Mouse (Mus musculus): ENCODE measurements around the gene Cpeb4. TPM values are rescaled to one million over a fixed set of nuclear protein-coding genes. Genes with fewer than 3 reads are reported as not detected.

Gene Cpeb4
- polyA plus RNA-seq, 1 experiment = 4.9 TPM

DNA sequence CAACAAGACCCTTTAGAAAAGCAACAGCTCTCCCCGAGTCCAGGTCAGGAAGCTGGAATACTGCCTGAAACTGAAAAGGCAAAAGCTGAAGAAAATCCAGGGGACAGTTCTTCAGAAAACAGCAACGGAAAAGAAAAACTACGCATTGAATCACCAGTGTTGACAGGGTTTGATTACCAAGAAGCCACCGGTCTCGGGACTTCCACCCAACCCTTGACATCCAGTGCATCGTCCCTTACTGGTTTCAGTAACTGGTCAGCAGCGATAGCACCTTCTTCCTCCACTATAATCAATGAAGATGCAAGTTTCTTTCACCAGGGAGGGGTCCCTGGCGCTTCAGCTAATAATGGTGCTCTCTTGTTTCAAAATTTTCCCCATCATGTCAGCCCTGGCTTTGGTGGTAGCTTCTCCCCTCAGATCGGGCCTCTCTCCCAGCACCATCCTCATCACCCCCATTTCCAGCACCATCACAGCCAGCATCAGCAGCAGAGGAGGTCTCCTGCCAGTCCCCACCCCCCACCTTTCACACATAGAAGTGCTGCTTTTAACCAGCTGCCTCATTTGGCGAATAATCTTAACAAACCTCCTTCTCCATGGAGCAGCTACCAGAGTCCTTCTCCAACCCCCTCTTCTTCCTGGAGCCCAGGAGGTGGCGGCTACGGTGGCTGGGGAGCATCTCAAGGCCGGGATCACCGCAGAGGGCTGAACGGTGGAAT is 693 bp downstream of the Cpeb4 start:
- TF ChIP-seq CTCF (IDR thresholded peaks at IDR 0.05; ENCODE audit: extremely low read depth, insufficient read length, insufficient replicate concordance, low read depth, low read length) = no peak
- H3K27ac ChIP-seq (ENCODE audit: insufficient read depth, low read depth, low read length) = no peak overlapping the region
- H3K36me3 ChIP-seq (ENCODE audit: control insufficient read depth, insufficient read depth, low read length) = peaks cover 2% of the 10 kb centered on the region; the same call in 1 of the 2 replicates
- WGBS = 66% methylated on average over 15 of the region's 15 CpGs
- H3K4me3 ChIP-seq (ENCODE audit: low read depth, low read length) = peak overlapping the region; percentile 57
- H3K27me3 ChIP-seq (ENCODE audit: control insufficient read depth, insufficient read depth, low read length) = no peaks in the 10 kb centered on the region
- H3K4me1 ChIP-seq (ENCODE audit: control insufficient read depth, insufficient read depth, insufficient read length, low read length) = peaks cover 4% of the 10 kb centered on the region; the same call in 1 of the 2 replicates

DNA sequence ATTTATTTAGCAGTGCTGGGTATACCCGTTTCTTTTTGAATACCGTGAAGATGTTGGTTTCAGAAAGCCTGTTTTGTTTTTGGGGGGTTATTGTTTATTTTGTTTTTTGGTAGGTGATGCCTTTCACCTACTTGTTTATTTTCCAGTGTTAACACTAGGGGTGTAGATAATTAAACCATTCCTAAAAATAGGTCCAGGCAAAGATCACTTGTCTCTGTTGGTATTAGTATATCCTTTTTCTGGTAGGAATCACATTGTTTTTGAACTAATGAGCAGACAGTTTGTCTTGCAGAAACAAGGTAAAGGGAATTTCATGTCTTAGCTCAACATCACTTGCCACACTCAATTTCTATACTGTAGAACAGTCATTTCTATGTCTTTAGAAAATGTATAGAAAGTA is 2.1 kb downstream of the Cpeb4 start:
- H3K36me3 ChIP-seq (ENCODE audit: control insufficient read depth, insufficient read depth, low read length) = peaks cover 2% of the 10 kb centered on the region; the same call in 1 of the 2 replicates
- H3K4me3 ChIP-seq (ENCODE audit: low read depth, low read length) = no peak overlapping the region
- no peaks in the 10 kb centered on the region for H3K27me3 ChIP-seq (ENCODE audit: control insufficient read depth, insufficient read depth, low read length)
- peaks cover 4% of the 10 kb centered on the region; the same call in 1 of the 2 replicates for H3K4me1 ChIP-seq (ENCODE audit: control insufficient read depth, insufficient read depth, insufficient read length, low read length)
- TF ChIP-seq POLR2A (IDR thresholded peaks at IDR 0.05; ENCODE audit: low read depth, low read length) = no peak
- no peak for TF ChIP-seq CTCF (IDR thresholded peaks at IDR 0.05; ENCODE audit: extremely low read depth, insufficient read length, insufficient replicate concordance, low read depth, low read length)
- no peak overlapping the region for H3K27ac ChIP-seq (ENCODE audit: insufficient read depth, low read depth, low read length)
- WGBS = 68% methylated on average over 2 of the region's 2 CpGs

DNA sequence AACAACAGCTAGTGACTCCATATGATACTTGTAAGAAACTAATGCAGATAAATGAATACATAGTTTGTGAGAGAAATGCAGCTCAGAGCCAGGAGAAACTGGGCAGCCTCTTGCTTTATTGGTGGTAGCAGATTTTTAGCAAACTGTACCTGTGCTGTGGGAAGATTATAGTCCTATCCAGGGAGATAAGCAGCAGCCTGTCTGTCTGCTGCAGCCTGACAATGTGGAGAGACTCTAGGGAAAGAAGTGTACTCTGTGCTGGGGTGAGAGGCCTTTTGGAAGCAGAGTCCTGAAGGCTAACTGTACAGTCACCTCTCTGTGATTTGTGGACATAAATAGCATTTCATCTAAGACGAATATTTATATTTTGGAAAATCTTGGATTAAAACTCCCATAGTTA is 11.7 kb downstream of the Cpeb4 start:
- TF ChIP-seq CTCF (IDR thresholded peaks at IDR 0.05; ENCODE audit: extremely low read depth, insufficient read length, insufficient replicate concordance, low read depth, low read length) = no peak
- no peak for TF ChIP-seq POLR2A (IDR thresholded peaks at IDR 0.05; ENCODE audit: low read depth, low read length)
- H3K27me3 ChIP-seq (ENCODE audit: control insufficient read depth, insufficient read depth, low read length) = no peaks in the 10 kb centered on the region
- WGBS = 84% methylated on average over 1 of the region's 1 CpGs
- H3K4me1 ChIP-seq (ENCODE audit: control insufficient read depth, insufficient read depth, insufficient read length, low read length) = no peaks in the 10 kb centered on the region
- H3K4me3 ChIP-seq (ENCODE audit: low read depth, low read length) = no peak overlapping the region
- no peak overlapping the region for H3K27ac ChIP-seq (ENCODE audit: insufficient read depth, low read depth, low read length)
- no peaks in the 10 kb centered on the region for H3K36me3 ChIP-seq (ENCODE audit: control insufficient read depth, insufficient read depth, low read length)

DNA sequence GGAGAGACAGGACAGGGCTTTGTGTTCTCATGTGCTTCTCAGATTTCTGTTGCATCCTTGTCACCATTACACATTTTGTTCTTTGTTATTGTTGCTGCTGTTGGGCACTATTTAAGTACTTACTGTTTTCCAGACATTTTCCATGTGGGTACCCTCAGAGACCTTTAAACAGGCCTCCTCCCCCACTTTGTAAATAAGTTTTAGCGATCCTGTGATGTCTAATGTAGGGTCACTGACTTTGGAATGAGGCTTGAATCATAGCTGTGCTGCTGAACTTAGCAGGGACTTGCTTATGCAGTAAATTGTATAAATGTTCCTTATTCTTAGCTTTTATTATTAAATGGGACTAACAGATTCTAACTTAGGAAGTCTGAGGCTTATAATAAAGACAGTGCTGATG is 13.8 kb downstream of the Cpeb4 start:
- H3K27me3 ChIP-seq (ENCODE audit: control insufficient read depth, insufficient read depth, low read length) = no peaks in the 10 kb centered on the region
- no peak overlapping the region for H3K4me3 ChIP-seq (ENCODE audit: low read depth, low read length)
- no peaks in the 10 kb centered on the region for H3K4me1 ChIP-seq (ENCODE audit: control insufficient read depth, insufficient read depth, insufficient read length, low read length)
- TF ChIP-seq POLR2A (IDR thresholded peaks at IDR 0.05; ENCODE audit: low read depth, low read length) = no peak
- no peak for TF ChIP-seq CTCF (IDR thresholded peaks at IDR 0.05; ENCODE audit: extremely low read depth, insufficient read length, insufficient replicate concordance, low read depth, low read length)
- H3K27ac ChIP-seq (ENCODE audit: insufficient read depth, low read depth, low read length) = no peak overlapping the region
- peaks cover 5% of the 10 kb centered on the region for H3K36me3 ChIP-seq (ENCODE audit: control insufficient read depth, insufficient read depth, low read length)
- 75% methylated on average over 1 of the region's 1 CpGs for WGBS

DNA sequence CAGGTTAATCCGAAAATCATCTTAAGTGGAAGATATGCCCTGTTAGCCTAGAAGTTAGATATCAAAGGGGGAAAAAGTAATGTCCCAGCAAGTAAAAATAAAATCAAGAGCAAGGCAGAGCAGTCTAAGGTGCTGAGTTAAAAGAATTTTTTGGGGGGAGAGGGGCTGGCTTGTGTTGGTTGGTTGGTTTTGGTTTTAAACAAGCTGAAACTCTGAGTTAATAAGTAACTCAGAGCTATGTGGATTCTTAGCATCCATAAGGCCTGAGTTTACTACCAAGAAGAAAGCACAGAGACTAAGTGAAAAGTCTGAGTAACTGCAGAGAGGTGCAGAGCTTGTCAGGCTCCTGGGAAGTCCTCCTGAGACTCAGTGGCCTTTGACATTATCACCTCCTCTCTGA is 16.2 kb downstream of the Cpeb4 start:
- no peak overlapping the region for H3K27ac ChIP-seq (ENCODE audit: insufficient read depth, low read depth, low read length)
- H3K27me3 ChIP-seq (ENCODE audit: control insufficient read depth, insufficient read depth, low read length) = no peaks in the 10 kb centered on the region
- H3K4me1 ChIP-seq (ENCODE audit: control insufficient read depth, insufficient read depth, insufficient read length, low read length) = peaks cover 5% of the 10 kb centered on the region; the same call in 1 of the 2 replicates
- TF ChIP-seq CTCF (IDR thresholded peaks at IDR 0.05; ENCODE audit: extremely low read depth, insufficient read length, insufficient replicate concordance, low read depth, low read length) = no peak
- TF ChIP-seq POLR2A (IDR thresholded peaks at IDR 0.05; ENCODE audit: low read depth, low read length) = no peak
- H3K4me3 ChIP-seq (ENCODE audit: low read depth, low read length) = no peak overlapping the region
- 88% methylated on average over 1 of the region's 1 CpGs for WGBS
- peaks cover 11% of the 10 kb centered on the region for H3K36me3 ChIP-seq (ENCODE audit: control insufficient read depth, insufficient read depth, low read length)

DNA sequence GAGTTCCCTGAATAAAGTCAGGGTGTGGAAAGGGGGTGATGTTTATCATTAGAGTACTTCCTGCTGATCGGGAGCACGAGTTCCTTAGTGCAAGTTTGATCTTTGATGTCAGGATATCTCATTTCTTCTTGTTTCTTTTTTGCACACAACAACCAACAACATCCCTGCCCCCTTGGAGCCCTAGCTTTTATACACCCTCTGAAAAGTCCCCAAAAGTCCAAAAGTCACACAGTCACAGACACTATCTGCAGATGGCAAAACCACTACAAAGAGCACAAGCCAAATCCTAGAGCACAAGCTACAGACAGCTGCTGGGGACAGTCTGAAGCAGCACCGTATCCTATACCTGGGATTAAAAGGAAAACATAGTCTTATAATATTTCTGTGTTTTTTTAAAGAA is 20.1 kb downstream of the Cpeb4 start:
- Histone ChIP-seq H3K4me1 (ENCODE audit: control insufficient read depth, insufficient read depth, insufficient read length, low read length) (peaks cover 5% of the 10 kb centered on the region; the same call in 1 of the 2 replicates), H3K27ac (ENCODE audit: insufficient read depth, low read depth, low read length) (no peak overlapping the region), H3K36me3 (ENCODE audit: control insufficient read depth, insufficient read depth, low read length) (peaks cover 13% of the 10 kb centered on the region), H3K4me3 (ENCODE audit: low read depth, low read length) (no peak overlapping the region), H3K27me3 (ENCODE audit: control insufficient read depth, insufficient read depth, low read length) (no peaks in the 10 kb centered on the region)
- TF ChIP-seq CTCF (IDR thresholded peaks at IDR 0.05; ENCODE audit: extremely low read depth, insufficient read length, insufficient replicate concordance, low read depth, low read length) (no peak), POLR2A (IDR thresholded peaks at IDR 0.05; ENCODE audit: low read depth, low read length) (no peak)
- WGBS = 19% methylated on average over 3 of the region's 3 CpGs

DNA sequence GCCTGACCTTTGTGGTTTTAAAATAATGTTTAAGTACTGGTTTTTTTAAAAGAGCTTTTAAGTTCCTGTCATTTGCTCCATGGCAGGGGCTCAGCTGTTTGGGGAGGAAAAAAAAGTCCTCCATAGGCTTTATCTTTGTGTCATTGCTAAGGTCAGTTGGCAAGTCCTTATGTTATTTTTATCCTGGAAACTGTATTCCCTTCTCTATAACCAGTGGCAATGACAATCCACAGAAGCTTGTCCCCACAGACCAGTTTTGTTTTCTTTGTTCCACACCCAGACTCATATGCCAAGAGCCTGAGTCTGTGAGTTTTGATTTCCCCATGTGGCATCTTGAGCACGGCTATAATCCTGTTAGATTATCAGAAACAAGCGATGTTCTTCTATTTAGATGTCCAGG is 21.6 kb downstream of the Cpeb4 start:
- TF ChIP-seq POLR2A (IDR thresholded peaks at IDR 0.05; ENCODE audit: low read depth, low read length) = no peak
- TF ChIP-seq CTCF (IDR thresholded peaks at IDR 0.05; ENCODE audit: extremely low read depth, insufficient read length, insufficient replicate concordance, low read depth, low read length) = no peak
- Histone ChIP-seq H3K27ac (ENCODE audit: insufficient read depth, low read depth, low read length) (no peak overlapping the region), H3K36me3 (ENCODE audit: control insufficient read depth, insufficient read depth, low read length) (peaks cover 13% of the 10 kb centered on the region), H3K4me3 (ENCODE audit: low read depth, low read length) (no peak overlapping the region), H3K4me1 (ENCODE audit: control insufficient read depth, insufficient read depth, insufficient read length, low read length) (peaks cover 7% of the 10 kb centered on the region; the same call in 1 of the 2 replicates), H3K27me3 (ENCODE audit: control insufficient read depth, insufficient read depth, low read length) (no peaks in the 10 kb centered on the region)
- 71% methylated on average over 2 of the region's 2 CpGs for whole genome bisulfite sequencing
